Mouse (Mus musculus) midbrain, embryonic 14.5 days (tissue): ENCODE measurements around the gene Ppp1r3e. TPM values are rescaled to one million over a fixed set of nuclear protein-coding genes. Genes with fewer than 3 reads are reported as not detected.

Experiments used
- ATAC-seq: fragments of 200-750 bp; cut with Nextera tagmentation; 2 replicates; pipeline ENCODE4 v1.8.0; 2017; ENCODE audit warnings: moderate number of reproducible peaks, moderate library complexity; ENCODE audit not compliant: low FRiP score, low TSS enrichment
- DNase-seq: peaks from one replicate; pipeline ENCODE4 v3.0.0-alpha.2; 2015
- H3K27ac ChIP-seq: fragments of 300-500 bp; sonication (generic); replicated peaks from 2 replicates; pipeline ENCODE4 v1.5.1; 2014; ENCODE audit warnings: mild to moderate bottlenecking, low read depth, low read length, moderate library complexity
- H3K27me3 ChIP-seq: fragments of 300-500 bp; sonication (generic); 2 replicates; pipeline ENCODE4 v1.6.1; 2014; ENCODE audit warnings: low read length, control low read depth, mixed read lengths; ENCODE audit not compliant: control insufficient read depth, insufficient read depth
- H3K36me3 ChIP-seq: fragments of 300-500 bp; sonication (generic); 2 replicates; pipeline ENCODE4 v1.6.1; 2014; ENCODE audit warnings: low read length, control low read depth; ENCODE audit not compliant: control insufficient read depth, insufficient read depth
- H3K4me1 ChIP-seq: fragments of 300-500 bp; sonication (generic); 2 replicates; pipeline ENCODE4 v1.6.1; 2014; ENCODE audit warnings: mild to moderate bottlenecking, antibody characterized with exemption, low read length, control low read depth; ENCODE audit not compliant: control insufficient read depth, insufficient read depth
- H3K4me2 ChIP-seq: fragments of 300-500 bp; sonication (generic); 2 replicates; pipeline ENCODE4 v1.6.1; 2014; ENCODE audit warnings: mild to moderate bottlenecking, low read length, moderate library complexity
- H3K4me3 ChIP-seq: fragments of 300-500 bp; sonication (generic); replicated peaks from 2 replicates; pipeline ENCODE4 v1.5.1; 2014; ENCODE audit warnings: low read depth, low read length
- H3K9ac ChIP-seq: fragments of 300-500 bp; sonication (generic); replicated peaks from 2 replicates; pipeline ENCODE4 v1.6.1; 2014; ENCODE audit warnings: mild to moderate bottlenecking, low read length, moderate library complexity
- H3K9me3 ChIP-seq: fragments of 300-500 bp; sonication (generic); 2 replicates; pipeline ENCODE4 v1.6.1; 2016; ENCODE audit warnings: low read length, control low read depth, mixed read lengths; ENCODE audit not compliant: control insufficient read depth
- WGBS: fragments of 180-500 bp; shearing (Covaris S2); extraction: QIAGEN DNeasy Blood & Tissue Kit; methylation state at CpG from one replicate; pipeline ENCODE4 v1.1.7; 2014; 5-methylcytosine and 5-hydroxymethylcytosine counted together
- polyA plus RNA-seq: library from polyadenylated mRNA; unstranded; fragments of >200 nt; fragmentation: Nextera tagmentation; extraction: Ambion mirVana; gene quantifications from 2 replicates; pipeline ENCODE4 v1.2.1, GENCODE M21; 2014

Gene Ppp1r3e
- 2.1 and 4.4 TPM in 2 replicates for polyA plus RNA-seq

- H3K27ac ChIP-seq = peak within 1 kb of the TSS; percentile 95
- DNase-seq (peak; percentile 78), ATAC-seq (peak; percentile 73)
- H3K4me3 ChIP-seq = peak within 1 kb of the TSS; percentile 72
- H3K4me1 ChIP-seq = peaks cover 7% of the 10 kb centered on the region
- under 1% methylated on average over 60 of the region's 61 CpGs for WGBS
- H3K27me3 ChIP-seq = no peaks in the 10 kb centered on the region
- H3K9ac ChIP-seq = peak within 1 kb of the TSS; percentile 91
- no peaks in the 10 kb centered on the region for H3K9me3 ChIP-seq
- peak within 1 kb of the TSS; percentile 97 for H3K4me2 ChIP-seq
- no peaks in the 10 kb centered on the region for H3K36me3 ChIP-seq
Observed at GRCm38 (mm10) chr14:54877048-54877715, at the start of gene Ppp1r3e. Gene Ppp1r3e (minus strand): TSS chr14:54877550.

- DNase-seq (peak; percentile 83), ATAC-seq (peak; percentile 74)
- Histone ChIP-seq H3K27ac (peak overlapping the region; percentile 94), H3K9ac (peak overlapping the region; percentile 73), H3K4me2 (peak overlapping the region; percentile 96), H3K36me3 (no peaks in the 10 kb centered on the region), H3K27me3 (no peaks in the 10 kb centered on the region), H3K9me3 (peaks cover 3% of the 10 kb centered on the region; the same call in 1 of the 2 replicates), H3K4me1 (peaks cover 28% of the 10 kb centered on the region), H3K4me3 (peak overlapping the region; percentile 51)
- WGBS = 0% methylated on average over 54 of the region's 58 CpGs
Observed at GRCm38 (mm10) chr14:54926401-54927158, 49.2 kb upstream of the Ppp1r3e start.

- Histone ChIP-seq H3K36me3 (peaks cover 4% of the 10 kb centered on the region; the same call in 1 of the 2 replicates), H3K4me2 (peak within 1 kb of the TSS; percentile 96), H3K4me1 (peaks cover 26% of the 10 kb centered on the region), H3K4me3 (peak within 1 kb of the TSS; percentile 51), H3K27me3 (no peaks in the 10 kb centered on the region), H3K9me3 (peaks cover 10% of the 10 kb centered on the region), H3K27ac (peak within 1 kb of the TSS; percentile 94), H3K9ac (peak within 1 kb of the TSS; percentile 73)
- ATAC-seq = peak; percentile 55
- peak; percentile 79 for DNase-seq
- 2% methylated on average over 55 of the region's 57 CpGs for WGBS
Observed at GRCm38 (mm10) chr14:54925349-54926342, 48.3 kb upstream of the Ppp1r3e start, which contains the start of gene Efs. Gene Efs (minus strand): TSS chr14:54926126.

- Histone ChIP-seq H3K36me3 (peaks cover 12% of the 10 kb centered on the region; the same call in 1 of the 2 replicates), H3K9me3 (peaks cover 10% of the 10 kb centered on the region), H3K4me2 (peak overlapping the region; percentile 96), H3K27me3 (no peaks in the 10 kb centered on the region), H3K27ac (peak overlapping the region; percentile 94), H3K4me1 (peaks cover 22% of the 10 kb centered on the region), H3K9ac (peak overlapping the region; percentile 73; the same call in 1 of the 2 replicates), H3K4me3 (peak overlapping the region; percentile 51)
- peak; percentile 55; the same call in 1 of the 2 replicates for ATAC-seq
- DNase-seq = peak; percentile 66
- 10% methylated on average over 7 of the region's 7 CpGs for WGBS
Observed at GRCm38 (mm10) chr14:54924641-54925348, 47.4 kb upstream of the Ppp1r3e start.

- Histone ChIP-seq H3K9ac (no peak overlapping the region), H3K36me3 (peaks cover 41% of the 10 kb centered on the region), H3K4me3 (no peak overlapping the region), H3K27me3 (no peaks in the 10 kb centered on the region), H3K4me2 (no peak overlapping the region), H3K27ac (no peak overlapping the region), H3K4me1 (peaks cover 12% of the 10 kb centered on the region), H3K9me3 (peaks cover 10% of the 10 kb centered on the region)
- WGBS = 96% methylated on average over 16 of the region's 16 CpGs
- DNase-seq (no peak), ATAC-seq (no peak)
Observed at GRCm38 (mm10) chr14:54920076-54920685, 42.8 kb upstream of the Ppp1r3e start.

GRCm38 (mm10) chr14:54913343-54913742 lies 36.0 kb upstream of the Ppp1r3e start:
- DNase-seq (no peak), ATAC-seq (peak; percentile 15; the same call in 1 of the 2 replicates)
- WGBS = 14% methylated on average over 10 of the region's 10 CpGs
- H3K4me1 ChIP-seq = peaks cover 14% of the 10 kb centered on the region; the same call in 1 of the 2 replicates
- H3K4me3 ChIP-seq = peak overlapping the region; percentile 94
- no peaks in the 10 kb centered on the region for H3K9me3 ChIP-seq
- no peaks in the 10 kb centered on the region for H3K27me3 ChIP-seq
- H3K36me3 ChIP-seq = peaks cover 39% of the 10 kb centered on the region
- H3K27ac ChIP-seq = peak overlapping the region; percentile 88
- H3K4me2 ChIP-seq = peak overlapping the region; percentile 87
- peak overlapping the region; percentile 97 for H3K9ac ChIP-seq

- peaks cover 14% of the 10 kb centered on the region; the same call in 1 of the 2 replicates for H3K4me1 ChIP-seq
- peak; percentile 95 for ATAC-seq
- no peaks in the 10 kb centered on the region for H3K9me3 ChIP-seq
- H3K36me3 ChIP-seq = peaks cover 43% of the 10 kb centered on the region
- peak within 1 kb of the TSS; percentile 88 for H3K27ac ChIP-seq
- H3K9ac ChIP-seq = peak within 1 kb of the TSS; percentile 97
- peak; percentile 95 for DNase-seq
- H3K27me3 ChIP-seq = no peaks in the 10 kb centered on the region
- WGBS = under 1% methylated on average over 28 of the region's 28 CpGs
- H3K4me3 ChIP-seq = peak within 1 kb of the TSS; percentile 94
- H3K4me2 ChIP-seq = peak within 1 kb of the TSS; percentile 87
Observed at GRCm38 (mm10) chr14:54912886-54913285, 35.5 kb upstream of the Ppp1r3e start, which contains the start of gene Slc22a17. Gene Slc22a17 (minus strand): TSS chr14:54913132.
